ENCODE assay signal across 8 mouse cellular contexts in the genomic region with DNA sequence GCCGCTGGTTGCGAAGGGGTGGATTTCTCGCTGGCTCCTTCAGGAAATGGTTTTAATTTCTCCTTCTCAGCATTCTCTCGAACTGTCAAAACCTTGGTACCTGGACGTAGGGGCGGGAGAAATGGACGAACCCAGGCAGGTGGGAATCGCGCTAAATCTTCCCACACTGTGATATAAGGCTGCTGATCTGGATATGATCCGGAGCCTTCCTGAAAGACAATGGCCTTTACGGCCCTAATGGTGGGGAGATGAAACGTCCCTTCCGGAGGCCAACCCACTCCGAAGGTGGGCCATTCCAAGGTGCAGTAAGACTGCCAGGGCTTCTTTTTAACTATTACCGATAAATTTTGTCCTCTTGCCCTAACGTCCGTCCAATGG.
DNase-seq lines count a peak whose midpoint lies in the region; ATAC-seq and TF ChIP-seq lines count a peak whose summit lies in the region.

No protein-coding gene starts in this region.

- no peak for TF ChIP-seq EP300 in lung, postnatal 0 days (IDR thresholded peaks at IDR 0.05)

- DNase-seq in lung, postnatal 0 days (ENCODE audit: low spot score), result peak; percentile 8
- DNase-seq in lung, postnatal 14 days, result no peak
- DNase-seq in layer of hippocampus, adult 2 months (ENCODE audit: low spot score in 2 of 2), result no peak
- no peak for DNase-seq in ovary, postnatal 10 days (ENCODE audit: low spot score)
- DNase-seq in kidney, postnatal 10 days, result no peak

- no peaks in the 10 kb centered on the region for H3K4me1 ChIP-seq in lung, postnatal 0 days (ENCODE audit: insufficient read depth, low read depth, low read length)
- H3K4me1 ChIP-seq in limb, embryonic 13.5 days, result no peaks in the 10 kb centered on the region
- no peaks in the 10 kb centered on the region for H3K4me1 ChIP-seq in neural tube, embryonic 15.5 days

- TF ChIP-seq CTCF in lung, postnatal 0 days (IDR thresholded peaks at IDR 0.05), result no peak
- TF ChIP-seq CTCF in layer of hippocampus, adult 2 months (conservative IDR thresholded peaks at IDR 0.05), result no peak

- no peak overlapping the region for H3K4me2 ChIP-seq in lung, postnatal 0 days (replicated peaks; ENCODE audit: low read depth, low read length)
- H3K4me2 ChIP-seq in limb, embryonic 13.5 days (replicated peaks), result no peak overlapping the region
- no peak overlapping the region for H3K4me2 ChIP-seq in neural tube, embryonic 15.5 days

- peaks cover 55% of the 10 kb centered on the region for H3K9me3 ChIP-seq in lung, postnatal 0 days (ENCODE audit: low read length)
- H3K9me3 ChIP-seq in limb, embryonic 13.5 days, result peaks cover 65% of the 10 kb centered on the region
- peaks cover 57% of the 10 kb centered on the region for H3K9me3 ChIP-seq in neural tube, embryonic 15.5 days (replicated peaks)

- no peak overlapping the region for H3K27ac ChIP-seq in lung, postnatal 0 days (ENCODE audit: low read length)
- no peak overlapping the region for H3K27ac ChIP-seq in limb, embryonic 13.5 days
- H3K27ac ChIP-seq in neural tube, embryonic 15.5 days (replicated peaks), result no peak overlapping the region
- no peak overlapping the region for H3K27ac ChIP-seq in layer of hippocampus, adult 2 months

- no peak overlapping the region for H3K4me3 ChIP-seq in lung, postnatal 0 days (ENCODE audit: low read depth, low read length)
- H3K4me3 ChIP-seq in limb, embryonic 13.5 days, result peak overlapping the region; percentile 0; the same call in 1 of the 2 replicates
- H3K4me3 ChIP-seq in neural tube, embryonic 15.5 days (replicated peaks), result no peak overlapping the region
- H3K4me3 ChIP-seq in layer of hippocampus, adult 2 months, result no peak overlapping the region

- H3K9ac ChIP-seq in lung, postnatal 0 days (replicated peaks; ENCODE audit: low read depth), result no peak overlapping the region
- H3K9ac ChIP-seq in limb, embryonic 13.5 days, result no peak overlapping the region
- H3K9ac ChIP-seq in neural tube, embryonic 15.5 days (replicated peaks), result no peak overlapping the region

- H3K27me3 ChIP-seq in lung, postnatal 0 days (replicated peaks; ENCODE audit: insufficient read depth, low read length), result no peaks in the 10 kb centered on the region
- peaks cover 27% of the 10 kb centered on the region for H3K27me3 ChIP-seq in limb, embryonic 13.5 days
- H3K27me3 ChIP-seq in neural tube, embryonic 15.5 days (replicated peaks), result no peaks in the 10 kb centered on the region

- H3K36me3 ChIP-seq in lung, postnatal 0 days (ENCODE audit: insufficient read depth, low read length), result no peaks in the 10 kb centered on the region
- H3K36me3 ChIP-seq in limb, embryonic 13.5 days, result peaks cover 54% of the 10 kb centered on the region
- H3K36me3 ChIP-seq in neural tube, embryonic 15.5 days, result peaks cover 25% of the 10 kb centered on the region

- peak; percentile 19; the same call in 1 of the 2 replicates for ATAC-seq in lung, postnatal 0 days
- ATAC-seq in erythroid progenitor cell, adult 5-6 weeks (replicated peaks; ENCODE audit: low FRiP score, poor library complexity, severe bottlenecking), result 0 out of 2 replicates have a peak, but pooled peaks have one; percentile 8
- peak; percentile 42 for ATAC-seq in limb, embryonic 13.5 days (ENCODE audit: low FRiP score, low read depth)
- ATAC-seq in neural tube, embryonic 15.5 days (ENCODE audit: low FRiP score), result peak; percentile 58

- 65% methylated on average over 17 of the region's 17 CpGs for WGBS in lung, postnatal 0 days
- 65% methylated on average over 17 of the region's 17 CpGs for WGBS in limb, embryonic 13.5 days
- WGBS in neural tube, embryonic 15.5 days, result 69% methylated on average over 17 of the region's 17 CpGs

Comparison
In these comparisons a context has a peak if more than half of its experiments do, and no peak if none do; other contexts are left out.
1. ATAC-seq: peak in every context shown above with its lines; median percentile 58 in neural tube, embryonic 15.5 days; 42 in limb, embryonic 13.5 days; 19 in lung, postnatal 0 days; 8 in erythroid progenitor cell, adult 5-6 weeks.